Mouse (Mus musculus) C2C12 (cell line): ENCODE data around the gene Ncoa6. TPM values are rescaled to one million over a fixed set of nuclear protein-coding genes. Genes with fewer than 3 reads are reported as not detected.
A peak's percentile ranks its signal among the peaks of the same experiment; 100 is the strongest.

Experiments
- H3K27me3 ChIP-seq: one replicate; pipeline ENCODE4 v1.6.1; 2011; ENCODE audit not compliant: control insufficient read depth, insufficient read depth, insufficient read length
- H3K36me3 ChIP-seq: one replicate; pipeline ENCODE4 v1.6.1; 2011; ENCODE audit not compliant: control insufficient read depth, insufficient read depth
- H3K4me3 ChIP-seq: one replicate; pipeline ENCODE4 v1.5.1; 2011; ENCODE audit warnings: mild to moderate bottlenecking, control low read depth; ENCODE audit not compliant: poor library complexity, insufficient read depth, severe bottlenecking
- H3K79me2 ChIP-seq: one replicate; pipeline ENCODE4 v1.6.1; 2011; ENCODE audit not compliant: control insufficient read depth, insufficient read depth
- H3K79me3 ChIP-seq: one replicate; pipeline ENCODE4 v1.6.1; 2011; ENCODE audit warnings: low read depth, control low read depth
- H3ac ChIP-seq: one replicate; pipeline ENCODE3; 2011; ENCODE audit warnings: low read depth; ENCODE audit not compliant: control insufficient read depth, insufficient read length
- CEBPB ChIP-seq: IDR thresholded peaks from one replicate; pipeline ENCODE4 v1.6.1; 2011; ENCODE audit warnings: low read depth, mild to moderate bottlenecking, control low read depth, moderate library complexity
- CTCF ChIP-seq: IDR thresholded peaks from one replicate; pipeline ENCODE4 v1.5.1; 2011; ENCODE audit not compliant: control insufficient read depth, insufficient read depth, insufficient read length
- FOSL1 ChIP-seq: IDR thresholded peaks from one replicate; pipeline ENCODE4 v1.8.0; 2011; ENCODE audit warnings: mild to moderate bottlenecking, low read length; ENCODE audit not compliant: poor library complexity, insufficient read depth, severe bottlenecking
- MAX ChIP-seq: IDR thresholded peaks from one replicate; pipeline ENCODE4 v1.6.1; 2011; ENCODE audit warnings: mild to moderate bottlenecking, control low read depth
- MYOD1 ChIP-seq: IDR thresholded peaks from one replicate; pipeline ENCODE4 v1.6.1; 2011; ENCODE audit warnings: low read depth; ENCODE audit not compliant: control insufficient read depth, insufficient read length
- MYOG ChIP-seq: IDR thresholded peaks from one replicate; pipeline ENCODE4 v1.6.1; 2011; ENCODE audit not compliant: control insufficient read depth, insufficient read length; ENCODE audit errors: extremely low read depth
- USF1 ChIP-seq: IDR thresholded peaks from one replicate; pipeline ENCODE4 v1.6.1; 2011; ENCODE audit warnings: low read depth, mild to moderate bottlenecking, control low read depth, moderate library complexity
- long read RNA-seq, 2 experiments: library from polyadenylated mRNA; unstranded; transcript quantifications; one replicate each; pipeline ENCODE4 v2.0.0; 2019 to 2020
- polyA plus RNA-seq: library from polyadenylated mRNA; unstranded; fragments of >200 nt; fragmentation: generic; extraction: Trizol; gene quantifications from one replicate; pipeline ENCODE4 v1.2.1, GENCODE M21; 2012; ENCODE audit warnings: missing spikeins

Ncoa6 gene
- polyA plus RNA-seq = 9.4 TPM
- long read RNA-seq, experiment 1, partial matches to known transcripts = 2 of 2 reads
- long read RNA-seq, experiment 1, other reads (novel, unspliced or antisense) = 0 of 2 reads
- long read RNA-seq, experiment 2, partial matches to known transcripts = 1 of 1 reads
- long read RNA-seq, experiment 2, other reads (novel, unspliced or antisense) = 0 of 1 reads

GRCm38 (mm10) chr2:155473570-155474088 lies at the start of gene Ncoa6:
Gene Ncoa6, minus strand, starts transcription at chr2:155473894.
- TF ChIP-seq USF1 (peak; percentile 66), MYOG (no peak)
- peaks cover 50% of the 10 kb centered on the region for H3K79me2 ChIP-seq
- peak within 1 kb of the TSS; percentile 79 for H3ac ChIP-seq
- H3K79me3 ChIP-seq = peaks cover 40% of the 10 kb centered on the region
- no peaks in the 10 kb centered on the region for H3K27me3 ChIP-seq
- no peaks in the 10 kb centered on the region for H3K36me3 ChIP-seq
- peak within 1 kb of the TSS; percentile 65 for H3K4me3 ChIP-seq

- Histone ChIP-seq H3K79me3 (no peaks in the 10 kb centered on the region), H3K27me3 (no peaks in the 10 kb centered on the region), H3ac (peak overlapping the region; percentile 8), H3K79me2 (no peaks in the 10 kb centered on the region), H3K36me3 (no peaks in the 10 kb centered on the region), H3K4me3 (peak overlapping the region; percentile 41)
- TF ChIP-seq USF1 = no peak
- TF ChIP-seq MYOG = no peak
- TF ChIP-seq MYOD1 = no peak
- TF ChIP-seq FOSL1 = no peak
- TF ChIP-seq CEBPB = no peak
- no peak for TF ChIP-seq CTCF
- no peak for TF ChIP-seq MAX
Observed at GRCm38 (mm10) chr2:155518531-155519270, 45.0 kb upstream of the Ncoa6 start.

DNA sequence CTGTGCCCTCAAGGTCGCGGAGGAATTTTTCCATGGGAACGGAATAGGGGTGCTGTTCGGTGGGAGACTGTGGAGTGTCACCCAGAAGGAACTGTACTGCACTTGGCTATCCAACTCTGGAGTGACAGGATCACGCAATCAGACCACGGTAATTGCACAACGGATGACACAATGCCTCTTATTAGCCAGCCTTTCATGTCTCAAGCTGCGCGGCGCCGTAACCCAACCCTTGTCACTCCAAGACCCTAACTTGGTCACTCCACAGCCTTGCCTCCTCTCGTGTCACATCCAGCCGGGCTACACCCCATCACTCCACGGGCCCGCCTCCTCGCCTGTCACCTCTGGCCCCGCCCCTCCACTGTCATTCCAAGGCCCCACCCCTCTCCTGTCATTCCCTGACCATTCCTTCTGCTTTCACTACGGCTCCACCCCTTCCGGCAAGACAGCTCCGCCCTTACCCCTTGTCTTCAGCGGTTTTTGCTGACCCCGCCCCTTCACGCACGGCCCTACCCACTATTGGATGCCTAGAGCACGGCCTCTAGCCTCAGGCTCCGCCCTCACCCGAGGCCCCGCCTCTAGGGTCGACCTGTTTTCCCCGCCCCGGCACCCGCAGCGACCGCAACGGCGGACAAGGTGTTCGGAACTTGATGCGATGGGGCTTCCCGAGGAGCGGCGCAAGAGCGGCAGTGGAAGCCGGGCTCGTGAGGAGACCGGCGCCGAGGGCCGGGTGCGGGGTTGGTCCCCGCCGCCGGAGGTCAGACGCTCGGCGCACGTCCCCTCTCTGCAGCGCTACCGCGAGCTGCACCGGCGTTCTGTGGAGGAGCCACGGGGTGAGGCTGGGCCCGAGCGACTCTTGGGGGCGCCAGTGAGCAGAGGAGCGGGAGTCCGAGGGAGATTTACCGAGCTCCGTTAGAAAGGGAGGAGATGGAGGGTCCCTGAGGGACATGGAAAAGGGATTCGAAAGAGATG lies 44.0 kb upstream of the Ncoa6 start, which contains the start of the genes Acss2 and Ggt7:
Acss2 (plus strand) TSS at position 494 of the 969 bp plus-strand sequence.
Ggt7 (minus strand) TSS at position 783 of the 969 bp plus-strand sequence.
- H3K79me2 ChIP-seq = no peaks in the 10 kb centered on the region
- no peaks in the 10 kb centered on the region for H3K36me3 ChIP-seq
- no peaks in the 10 kb centered on the region for H3K79me3 ChIP-seq
- H3K4me3 ChIP-seq = peak within 1 kb of the TSS; percentile 41
- H3K27me3 ChIP-seq = no peaks in the 10 kb centered on the region
- TF ChIP-seq MYOD1 (no peak), USF1 (no peak), MAX (no peak), CTCF (peak; percentile 83), MYOG (no peak), CEBPB (peak; percentile 63)
- H3ac ChIP-seq = peak within 1 kb of the TSS; percentile 8

DNA sequence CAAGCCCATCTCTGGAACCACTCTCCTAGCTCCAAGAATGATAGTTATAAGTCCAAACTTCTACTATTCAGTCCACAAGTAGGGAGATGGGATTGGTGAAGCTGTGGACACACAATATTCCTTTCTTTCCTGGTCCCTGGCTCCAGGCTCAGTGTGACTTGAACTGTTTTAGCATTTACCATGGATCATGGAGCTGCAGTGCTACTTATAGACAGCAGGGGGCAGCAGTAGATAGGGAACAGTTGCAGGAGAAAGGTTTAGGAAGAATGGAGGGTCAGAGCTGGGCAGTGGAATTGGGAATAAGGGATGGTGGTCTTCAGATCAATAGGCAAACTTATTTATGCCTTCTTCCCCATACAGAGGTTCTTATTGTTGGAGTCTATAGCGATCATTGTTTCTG lies 42.2 kb upstream of the Ncoa6 start:
- Histone ChIP-seq H3K79me3 (no peaks in the 10 kb centered on the region), H3ac (no peak overlapping the region), H3K4me3 (no peak overlapping the region), H3K27me3 (no peaks in the 10 kb centered on the region), H3K36me3 (no peaks in the 10 kb centered on the region), H3K79me2 (no peaks in the 10 kb centered on the region)
- TF ChIP-seq CEBPB = no peak
- no peak for TF ChIP-seq CTCF
- TF ChIP-seq MAX = no peak

GRCm38 (mm10) chr2:155514666-155515065 lies 41.0 kb upstream of the Ncoa6 start:
- Histone ChIP-seq H3K79me3 (no peaks in the 10 kb centered on the region), H3K79me2 (no peaks in the 10 kb centered on the region), H3K27me3 (no peaks in the 10 kb centered on the region), H3ac (peak overlapping the region; percentile 45), H3K4me3 (no peak overlapping the region), H3K36me3 (no peaks in the 10 kb centered on the region)
- TF ChIP-seq CEBPB (no peak), MYOD1 (no peak), MAX (no peak), USF1 (no peak), MYOG (no peak), CTCF (peak; percentile 73), FOSL1 (no peak)
